Mouse (Mus musculus) spleen, adult 2 months (tissue): ENCODE results near the gene Slc25a5.

ENCODE experiments used
- CTCF ChIP-seq: fragments of 200-500 bp; IDR thresholded peaks from 2 replicates; pipeline ENCODE4 v1.5.1; 2011; ENCODE audit warnings: mild to moderate bottlenecking, inconsistent platforms; ENCODE audit not compliant: insufficient read depth, insufficient read length, insufficient replicate concordance; ENCODE audit errors: extremely low read depth
- POLR2A ChIP-seq: fragments of 200-500 bp; IDR thresholded peaks from 2 replicates; pipeline ENCODE4 v1.6.1; 2011; ENCODE audit warnings: low read depth, low read length, inconsistent platforms

GRCm38 (mm10) chrX:36830271-36830670, 34.8 kb downstream of the Slc25a5 start:
- TF ChIP-seq POLR2A = no peak
- no peak for TF ChIP-seq CTCF
